Mouse (Mus musculus) mesoderm, embryonic 11.5 days (tissue): ENCODE measurements at regions not wholly inside any gene's neighbourhood (a gene's known extent, or its start where the extent isn't known, plus 50 kb on each side); places are given as distances from the start of the nearest gene placed in this dataset.

ENCODE experiments used
- DNase-seq: peaks from one replicate; pipeline ENCODE4 v3.0.0-alpha.2; 2012; ENCODE audit warnings: low read depth, low spot score

GRCm38 (mm10) chr11:18015239-18015638 lies 61.6 kb upstream of the Etaa1 start:
- peak; percentile 35 for DNase-seq

GRCm38 (mm10) chr11:18014610-18015009 lies 60.9 kb upstream of the Etaa1 start:
- peak; percentile 40 for DNase-seq

- peak; percentile 14 for DNase-seq
These were observed 58.4 kb upstream of the Etaa1 start for GRCm38 (mm10) chr11:18012085-18012484.

DNA sequence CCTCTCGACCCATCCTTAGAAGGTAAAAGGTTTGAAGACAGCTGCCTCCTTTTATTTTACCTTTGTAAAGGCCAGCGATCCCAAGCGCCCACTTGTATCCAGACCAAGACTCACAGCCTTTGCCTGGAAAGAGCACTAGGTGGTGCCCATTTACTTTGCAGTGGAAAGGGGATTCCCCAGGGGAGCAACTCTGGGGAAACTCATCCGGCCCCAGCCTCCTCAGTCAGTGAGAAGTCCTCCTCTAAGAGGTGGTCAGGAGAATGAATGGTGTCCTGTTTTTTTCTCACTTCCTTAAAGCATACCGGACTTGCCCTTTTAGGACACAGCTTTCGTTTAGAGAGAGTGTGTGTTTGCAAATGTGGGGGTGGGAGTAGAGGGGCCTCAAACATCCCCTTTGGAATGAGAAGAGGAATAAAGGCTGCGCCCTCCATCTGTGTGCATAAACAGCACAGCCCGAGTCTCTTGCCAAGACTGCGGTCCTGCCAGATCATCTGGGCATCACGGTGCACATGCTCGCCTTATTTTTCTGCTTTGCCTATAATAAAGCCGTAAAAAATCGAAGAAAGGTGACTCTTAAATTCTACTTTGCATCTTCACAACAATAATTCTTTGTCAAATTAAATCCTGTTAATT lies 57.5 kb upstream of the Etaa1 start:
- DNase-seq = peak; percentile 81

- no peak for DNase-seq
These were observed 54.5 kb upstream of the Etaa1 start for GRCm38 (mm10) chr11:18008140-18008539.
